Mouse (Mus musculus) v-Abl transformed pro-B cells (cell line): ENCODE results near the gene Kctd20.

Source experiments
- in situ Hi-C, 2 experiments: fragments of 400-800 bp; cut with MboI; formaldehyde crosslinking; loops; one replicate each; pipeline ENCODE4 v1.15.1; 2025; ENCODE audit not compliant: unreplicated experiment in 2 of 2

Kctd20 gene

GRCm38 (mm10) chr17:28951831-28952799 is at the start of gene Kctd20:
TSS of gene Kctd20 (plus strand) at chr17:28951950.
- in situ Hi-C loops: no loop called here

- in situ Hi-C loops: no loop called here
These were observed 47.0 kb upstream of the Kctd20 start for GRCm38 (mm10) chr17:28904546-28905376.

- in situ Hi-C loops: no loop called here
These were observed 46.3 kb upstream of the Kctd20 start for GRCm38 (mm10) chr17:28905377-28905916.

- in situ Hi-C loops: no loop called here
These were observed 43.8 kb upstream of the Kctd20 start for GRCm38 (mm10) chr17:28907959-28908358.

GRCm38 (mm10) chr17:28909252-28909941 is 42.4 kb upstream of the Kctd20 start:
- in situ Hi-C loops: no loop called here

- in situ Hi-C loops: no loop called here
These were observed 41.6 kb upstream of the Kctd20 start for GRCm38 (mm10) chr17:28910139-28910538.

GRCm38 (mm10) chr17:28913200-28913599 is 38.5 kb upstream of the Kctd20 start:
- in situ Hi-C loops: no loop called here

- in situ Hi-C loops: no loop called here
These were observed 37.8 kb upstream of the Kctd20 start for GRCm38 (mm10) chr17:28913940-28914339.

GRCm38 (mm10) chr17:28915060-28915628 is 36.6 kb upstream of the Kctd20 start, which contains the start of gene 4930539E08Rik:
TSS of gene 4930539E08Rik (minus strand) at chr17:28915324.
- in situ Hi-C loops: no loop called here

- in situ Hi-C loops: no loop called here
These were observed 35.2 kb upstream of the Kctd20 start for GRCm38 (mm10) chr17:28916520-28916919.

GRCm38 (mm10) chr17:28921086-28921485 is 30.7 kb upstream of the Kctd20 start:
- in situ Hi-C loops: no loop called here

- in situ Hi-C loops: no loop called here
These were observed 29.7 kb upstream of the Kctd20 start for GRCm38 (mm10) chr17:28922096-28922495.

- in situ Hi-C loops: loop anchor here (5.0 kb wide), 3 partner anchors 43 to 233 kb away; partner anchors contain the start of genes Mapk14 (in 2 of the 2) and Slc26a8 (in 2 of the 2)
These were observed 26.7 kb upstream of the Kctd20 start for GRCm38 (mm10) chr17:28924957-28925595.

GRCm38 (mm10) chr17:28926380-28926779 is 25.4 kb upstream of the Kctd20 start:
- in situ Hi-C loops: loop anchor here (5.0 kb wide), 3 partner anchors 44 to 234 kb away; partner anchors contain the start of genes Mapk14 (in 2 of the 2) and Slc26a8 (in 2 of the 2)

- in situ Hi-C loops: loop anchor here (5.0 kb wide), 3 partner anchors 45 to 235 kb away; partner anchors contain the start of genes Mapk14 (in 2 of the 2) and Slc26a8 (in 2 of the 2)
These were observed 24.7 kb upstream of the Kctd20 start for GRCm38 (mm10) chr17:28926866-28927635.

GRCm38 (mm10) chr17:28928004-28928403 is 23.7 kb upstream of the Kctd20 start:
- in situ Hi-C loops: loop anchor here (5.0 kb wide), 3 partner anchors 46 to 236 kb away; partner anchors contain the start of genes Mapk14 (in 2 of the 2) and Slc26a8 (in 2 of the 2)

GRCm38 (mm10) chr17:28929369-28929768 is 22.4 kb upstream of the Kctd20 start:
- in situ Hi-C loops: loop anchor here (5.0 kb wide), 3 partner anchors 47 to 237 kb away; partner anchors contain the start of genes Mapk14 (in 2 of the 2) and Slc26a8 (in 2 of the 2)
